Mouse (Mus musculus) liver, embryonic 12.5 days (tissue): Measurements from ENCODE around the gene U2af2. TPM values are rescaled to one million over a fixed set of nuclear protein-coding genes. Genes with fewer than 3 reads are reported as not detected.
"Not testable (repeated sequence)": the region's sequence is repeated elsewhere in the genome, so short reads cannot be mapped to it uniquely, and the experiment has no call there.

Source experiments
- ATAC-seq: fragments of 200-750 bp; cut with Nextera tagmentation; 2 replicates; pipeline ENCODE4 v1.8.0; 2017; ENCODE audit warnings: moderate number of reproducible peaks, mild to moderate bottlenecking, moderate library complexity
- H3K27ac ChIP-seq: fragments of 300-500 bp; sonication (generic); 2 replicates; pipeline ENCODE4 v1.5.1; 2016; ENCODE audit warnings: mild to moderate bottlenecking
- H3K27me3 ChIP-seq: fragments of 300-500 bp; sonication (generic); replicated peaks from 2 replicates; pipeline ENCODE4 v1.6.1; 2016; ENCODE audit warnings: mild to moderate bottlenecking, moderate library complexity
- H3K36me3 ChIP-seq: fragments of 300-500 bp; sonication (generic); 2 replicates; pipeline ENCODE4 v1.6.1; 2016; ENCODE audit warnings: mild to moderate bottlenecking, moderate library complexity
- H3K4me1 ChIP-seq: fragments of 300-500 bp; sonication (generic); 2 replicates; pipeline ENCODE4 v1.6.1; 2016
- H3K4me2 ChIP-seq: fragments of 300-500 bp; sonication (generic); 2 replicates; pipeline ENCODE4 v1.6.1; 2016; ENCODE audit warnings: mild to moderate bottlenecking, moderate library complexity
- H3K4me3 ChIP-seq: fragments of 300-500 bp; sonication (generic); 2 replicates; pipeline ENCODE4 v1.5.1; 2016; ENCODE audit warnings: mild to moderate bottlenecking, moderate library complexity
- H3K9ac ChIP-seq: fragments of 300-500 bp; sonication (generic); 2 replicates; pipeline ENCODE4 v1.6.1; 2016; ENCODE audit warnings: mild to moderate bottlenecking, moderate library complexity
- H3K9me3 ChIP-seq: fragments of 300-500 bp; sonication (generic); replicated peaks from 2 replicates; pipeline ENCODE4 v1.6.1; 2016; ENCODE audit warnings: mild to moderate bottlenecking, moderate library complexity
- WGBS: fragments of 180-500 bp; shearing (Covaris S2); methylation state at CpG from one replicate; pipeline ENCODE4 v1.1.7; 2016; ENCODE audit not compliant: insufficient replicate concordance; 5-methylcytosine and 5-hydroxymethylcytosine counted together
- polyA plus RNA-seq: library from polyadenylated mRNA; unstranded; fragments of >200 nt; fragmentation: Nextera tagmentation; extraction: Ambion mirVana; gene quantifications from 2 replicates; pipeline ENCODE4 v1.2.1, GENCODE M21; 2016

Gene U2af2
- polyA plus RNA-seq, 1 experiment from 2014 or later = 97.6 TPM

GRCm38 (mm10) chr7:5058631-5059030 is 3.3 kb upstream of the U2af2 start:
- H3K4me2 ChIP-seq = no peak overlapping the region
- no peaks in the 10 kb centered on the region for H3K36me3 ChIP-seq
- 62% methylated on average over 1 of the region's 1 CpGs for WGBS
- no peak for ATAC-seq
- H3K4me1 ChIP-seq = peaks cover 22% of the 10 kb centered on the region
- peaks cover 60% of the 10 kb centered on the region for H3K27me3 ChIP-seq
- H3K9me3 ChIP-seq = no peaks in the 10 kb centered on the region
- no peak overlapping the region for H3K4me3 ChIP-seq
- no peak overlapping the region for H3K27ac ChIP-seq
- H3K9ac ChIP-seq = no peak overlapping the region

GRCm38 (mm10) chr7:5059421-5059820 is 2.5 kb upstream of the U2af2 start:
- no peak overlapping the region for H3K4me3 ChIP-seq
- WGBS = 82% methylated on average over 12 of the region's 12 CpGs
- H3K27me3 ChIP-seq = peaks cover 52% of the 10 kb centered on the region
- H3K9ac ChIP-seq = no peak overlapping the region
- H3K4me2 ChIP-seq = peak overlapping the region; percentile 96
- H3K36me3 ChIP-seq = peaks cover 5% of the 10 kb centered on the region
- no peaks in the 10 kb centered on the region for H3K9me3 ChIP-seq
- H3K27ac ChIP-seq = no peak overlapping the region
- H3K4me1 ChIP-seq = peaks cover 30% of the 10 kb centered on the region
- ATAC-seq = no peak

GRCm38 (mm10) chr7:5060239-5060731 is 1.7 kb upstream of the U2af2 start:
- ATAC-seq = peak; percentile 16
- H3K9ac ChIP-seq = peak overlapping the region; percentile 94
- peak overlapping the region; percentile 96 for H3K4me2 ChIP-seq
- H3K27ac ChIP-seq = peak overlapping the region; percentile 99
- peak overlapping the region; percentile 77 for H3K4me3 ChIP-seq
- H3K36me3 ChIP-seq = peaks cover 11% of the 10 kb centered on the region
- 1% methylated on average over 24 of the region's 27 CpGs for WGBS
- H3K27me3 ChIP-seq = peaks cover 43% of the 10 kb centered on the region
- peaks cover 37% of the 10 kb centered on the region for H3K4me1 ChIP-seq
- no peaks in the 10 kb centered on the region for H3K9me3 ChIP-seq

- Histone ChIP-seq H3K4me1 (peaks cover 46% of the 10 kb centered on the region), H3K27me3 (peaks cover 34% of the 10 kb centered on the region)
- 0% methylated on average over 60 of the region's 60 CpGs for WGBS
These were observed 784 bp upstream of the U2af2 start for GRCm38 (mm10) chr7:5060944-5061773.

GRCm38 (mm10) chr7:5062360-5063001 is 538 bp downstream of the U2af2 start:
- peak; percentile 62 for ATAC-seq
- H3K4me2 ChIP-seq = peak overlapping the region; percentile 96
- peaks cover 21% of the 10 kb centered on the region for H3K27me3 ChIP-seq
- peak overlapping the region; percentile 94 for H3K9ac ChIP-seq
- H3K27ac ChIP-seq = peak overlapping the region; percentile 99
- H3K4me1 ChIP-seq = peaks cover 59% of the 10 kb centered on the region
- H3K36me3 ChIP-seq = peaks cover 33% of the 10 kb centered on the region
- H3K4me3 ChIP-seq = peak overlapping the region; percentile 77
- no peaks in the 10 kb centered on the region for H3K9me3 ChIP-seq
- WGBS = under 1% methylated on average over 51 of the region's 51 CpGs

More at GRCm38 (mm10) chr7:5060944-5061773, 784 bp upstream of the U2af2 start:
- Histone ChIP-seq H3K4me2 (peak overlapping the region; percentile 96), H3K9me3 (no peaks in the 10 kb centered on the region), H3K9ac (peak overlapping the region; percentile 94), H3K36me3 (peaks cover 20% of the 10 kb centered on the region), H3K4me3 (peak overlapping the region; percentile 77), H3K27ac (peak overlapping the region; percentile 99)
- peak; percentile 85 for ATAC-seq

- WGBS = 81% methylated on average over 6 of the region's 6 CpGs
- ATAC-seq = no peak
- Histone ChIP-seq H3K27ac (no peak overlapping the region), H3K9ac (0 out of 2 replicates have a peak overlapping the region, but pooled peaks have one; percentile 94), H3K4me1 (peaks cover 61% of the 10 kb centered on the region), H3K4me3 (peak overlapping the region; percentile 77; the same call in 1 of the 2 replicates), H3K9me3 (no peaks in the 10 kb centered on the region), H3K27me3 (no peaks in the 10 kb centered on the region), H3K4me2 (peak overlapping the region; percentile 96), H3K36me3 (peaks cover 57% of the 10 kb centered on the region)
These were observed 2.9 kb downstream of the U2af2 start for GRCm38 (mm10) chr7:5064886-5065285.

GRCm38 (mm10) chr7:5073586-5073985 is 11.6 kb downstream of the U2af2 start:
- H3K4me3 ChIP-seq = peak overlapping the region; percentile 24
- peaks cover 99% of the 10 kb centered on the region for H3K36me3 ChIP-seq
- H3K4me2 ChIP-seq = peak overlapping the region; percentile 59
- no peaks in the 10 kb centered on the region for H3K9me3 ChIP-seq
- ATAC-seq = peak; percentile 81
- H3K27me3 ChIP-seq = no peaks in the 10 kb centered on the region
- H3K9ac ChIP-seq = peak overlapping the region; percentile 40
- WGBS = 15% methylated on average over 1 of the region's 1 CpGs
- peak overlapping the region; percentile 85 for H3K27ac ChIP-seq
- peaks cover 80% of the 10 kb centered on the region for H3K4me1 ChIP-seq

- Histone ChIP-seq H3K9me3 (no peaks in the 10 kb centered on the region), H3K4me1 (peaks cover 89% of the 10 kb centered on the region), H3K9ac (no peak overlapping the region), H3K36me3 (peaks cover 95% of the 10 kb centered on the region), H3K4me2 (peak overlapping the region; percentile 10; the same call in 1 of the 2 replicates), H3K4me3 (no peak overlapping the region), H3K27ac (peak overlapping the region; percentile 85), H3K27me3 (no peaks in the 10 kb centered on the region)
- ATAC-seq = no peak
- 90% methylated on average over 5 of the region's 5 CpGs for WGBS
These were observed 13.0 kb downstream of the U2af2 start for GRCm38 (mm10) chr7:5074984-5075383.

GRCm38 (mm10) chr7:5076931-5077330 is 15.0 kb downstream of the U2af2 start:
- Histone ChIP-seq H3K4me2 (peak overlapping the region; percentile 40), H3K27ac (peak overlapping the region; percentile 90), H3K9ac (peak overlapping the region; percentile 52; the same call in 1 of the 2 replicates), H3K27me3 (no peaks in the 10 kb centered on the region), H3K4me3 (no peak overlapping the region), H3K9me3 (no peaks in the 10 kb centered on the region), H3K36me3 (peaks cover 77% of the 10 kb centered on the region), H3K4me1 (peaks cover 80% of the 10 kb centered on the region)
- ATAC-seq = peak; percentile 41
- WGBS = 48% methylated on average over 2 of the region's 2 CpGs

- ATAC-seq = not testable (repeated sequence)
These were observed 17.5 kb downstream of the U2af2 start for GRCm38 (mm10) chr7:5079365-5080009.

GRCm38 (mm10) chr7:5080010-5080751 is 18.2 kb downstream of the U2af2 start, which contains the start of gene Epn1:
TSS of gene Epn1 (plus strand) at chr7:5080235.
- Histone ChIP-seq H3K9ac (peak within 1 kb of the TSS; percentile 98), H3K4me1 (peaks cover 80% of the 10 kb centered on the region), H3K27ac (peak within 1 kb of the TSS; percentile 97), H3K4me3 (peak within 1 kb of the TSS; percentile 99), H3K9me3 (no peaks in the 10 kb centered on the region), H3K27me3 (no peaks in the 10 kb centered on the region), H3K4me2 (peak within 1 kb of the TSS; percentile 87), H3K36me3 (peaks cover 76% of the 10 kb centered on the region)
- peak; percentile 88 for ATAC-seq
- under 1% methylated on average over 80 of the region's 81 CpGs for WGBS

More at GRCm38 (mm10) chr7:5079365-5080009, 17.5 kb downstream of the U2af2 start:
- Histone ChIP-seq H3K4me1 (peaks cover 80% of the 10 kb centered on the region), H3K4me2 (peak overlapping the region; percentile 87), H3K4me3 (peak overlapping the region; percentile 99), H3K27ac (peak overlapping the region; percentile 97), H3K36me3 (peaks cover 76% of the 10 kb centered on the region), H3K9ac (peak overlapping the region; percentile 61; the same call in 1 of the 2 replicates)
- H3K9me3 ChIP-seq, H3K27me3 ChIP-seq: not testable (repeated sequence)
- WGBS = 42% methylated on average over 9 of the region's 13 CpGs
